Mouse (Mus musculus) leukemia stem cell, adult 10-12 weeks (primary cell): ENCODE measurements around the gene Klhdc10. TPM values are rescaled to one million over a fixed set of nuclear protein-coding genes. Genes with fewer than 3 reads are reported as not detected.

Source experiments
- polyA plus RNA-seq: library from polyadenylated mRNA; stranded (reverse); fragments of >175 nt; gene quantifications from 2 replicates; pipeline ENCODE4 v1.2.3, GENCODE M21; 2012; ENCODE audit warnings: low replicate concordance

Gene Klhdc10
- 16.2 and 21.6 TPM in 2 replicates for polyA plus RNA-seq

DNA sequence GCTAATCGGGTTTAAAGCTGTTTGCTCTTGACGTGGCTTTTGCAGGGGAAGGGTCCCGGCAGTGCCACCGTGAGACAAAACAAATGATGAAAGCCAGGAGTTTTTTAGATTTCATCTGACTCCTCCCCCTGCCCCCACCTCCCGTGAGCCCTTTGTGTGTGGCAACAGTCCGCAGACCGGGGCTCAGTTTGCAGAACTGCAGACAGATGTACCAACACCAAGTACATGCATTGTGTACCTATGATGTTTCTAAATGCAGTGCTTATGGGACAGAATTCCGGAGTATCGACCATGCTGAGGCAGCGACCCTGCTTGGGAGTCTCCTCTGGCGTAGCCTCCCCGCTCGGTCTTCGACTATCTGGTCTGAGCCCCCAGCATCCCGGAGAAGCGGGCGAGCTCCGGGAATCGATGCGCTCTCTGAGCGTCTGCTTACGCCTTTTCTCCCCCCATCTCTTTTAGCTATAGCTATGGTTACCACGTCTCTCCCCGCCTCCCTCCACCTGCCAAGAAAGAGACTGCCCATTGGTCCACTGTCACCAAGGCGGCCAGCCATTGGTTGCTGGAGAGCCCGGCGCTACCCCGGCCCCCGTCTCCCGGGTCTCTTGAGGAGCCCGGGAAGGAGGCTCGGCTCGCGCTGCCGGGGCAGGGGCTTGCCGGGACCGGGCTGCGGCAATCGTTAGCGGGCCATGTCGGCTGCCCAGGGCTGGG is at the start of gene Klhdc10:
TSS of gene Klhdc10 (plus strand) at position 561 of the 708 bp plus-strand sequence.

GRCm38 (mm10) chr6:30390714-30391697 is 10.7 kb upstream of the Klhdc10 start, which contains the start of gene Zc3hc1:
Gene Zc3hc1, minus strand, starts transcription at chr6:30391028.

Other genes starting within 250 kb of the Klhdc10 start
- gene Ube2h, start 97.3 kb upstream of the Klhdc10 start, polyA plus RNA-seq = 29.8 and 85.9 TPM in 2 replicates
- gene Zc3hc1, start 10.8 kb upstream of the Klhdc10 start, polyA plus RNA-seq = 7.8 and 64.0 TPM in 2 replicates
- 2.5 and 10.6 TPM in 2 replicates for gene Tmem209, start 107.9 kb downstream of the Klhdc10 start, polyA plus RNA-seq
- not detected in 2 replicates for gene Ssmem1, start 108.0 kb downstream of the Klhdc10 start, polyA plus RNA-seq
- not detected in 2 replicates for gene Cpa2, start 139.7 kb downstream of the Klhdc10 start, polyA plus RNA-seq
- gene Cpa4, start 166.5 kb downstream of the Klhdc10 start, polyA plus RNA-seq = not detected in 2 replicates
- not detected in 2 replicates for gene Cpa5, start 209.1 kb downstream of the Klhdc10 start, polyA plus RNA-seq
- gene Cpa1, start 237.3 kb downstream of the Klhdc10 start, polyA plus RNA-seq = 0.11 TPM in 1 of 2 replicates, not detected in the other